Mouse (Mus musculus): Measurements from ENCODE around the gene Adpgk. TPM values are rescaled to one million over a fixed set of nuclear protein-coding genes. Genes with fewer than 3 reads are reported as not detected.
A peak's percentile ranks its signal among the peaks of the same experiment; 100 is the strongest.

The Adpgk gene
- total and polyA plus RNA-seq, 3 experiments: 26.2 to 29.8 TPM; not detected in 1

DNA sequence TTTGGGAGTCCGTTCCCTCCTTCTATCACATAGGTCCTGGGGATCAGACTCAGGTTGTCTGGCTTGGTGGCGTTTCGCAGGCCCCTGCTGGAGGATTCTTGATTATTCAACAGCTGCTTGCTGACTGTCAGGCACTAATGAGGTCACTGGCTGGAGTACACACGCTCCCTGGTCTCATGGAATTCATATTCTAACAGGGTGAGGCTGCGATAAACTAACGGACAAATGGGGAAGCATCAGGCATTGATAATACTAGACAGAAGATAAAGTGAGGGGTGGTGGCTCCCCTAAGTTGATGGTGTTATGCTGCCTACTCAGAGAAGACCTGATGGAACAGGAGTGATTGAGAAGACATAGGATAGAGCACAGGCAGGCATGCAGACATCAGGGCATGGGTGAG, 5.7 kb upstream of the Adpgk start (continued):
- TF ChIP-seq KAT2A (conservative IDR thresholded peaks at IDR 0.05; ENCODE audit: low read depth, low read length) (no peak), GATA1 (IDR thresholded peaks at IDR 0.05; ENCODE audit: low read depth, low read length) (peak; percentile 90), HCFC1 (IDR thresholded peaks at IDR 0.05; ENCODE audit: low read depth, low read length) (peak; percentile 51; the same call in 1 of the 2 replicates)

DNA sequence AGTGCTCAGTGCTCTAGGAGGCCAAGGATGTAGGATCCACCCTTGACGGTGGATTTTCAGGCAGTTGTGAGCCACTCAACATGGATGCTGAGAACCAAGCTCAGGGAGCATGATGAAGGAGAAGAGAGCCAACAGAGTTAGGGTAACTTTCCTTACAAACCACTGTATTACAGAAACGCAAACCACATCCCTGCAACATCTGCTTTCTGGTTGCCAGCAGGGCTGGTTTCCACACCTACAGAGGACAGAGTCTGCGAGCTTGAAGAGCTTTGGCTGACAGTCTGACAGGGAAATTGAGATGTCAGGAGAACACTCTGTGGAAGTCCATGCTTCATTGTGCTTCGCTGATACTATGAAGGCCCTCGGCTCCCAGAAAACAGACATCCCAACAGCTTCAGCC, 3.3 kb upstream of the Adpgk start:
- Histone ChIP-seq H3K9me3 (replicated peaks; ENCODE audit: insufficient read depth, low read length) (no peaks in the 10 kb centered on the region), H3K27me3 (ENCODE audit: control insufficient read depth in 1 of 2, insufficient read depth in 2 of 2, low read length in 2 of 2) (no peaks in the 10 kb centered on the region), H3K79me2 (ENCODE audit: control insufficient read depth, insufficient read depth, low read length, poor library complexity) (peaks cover 12% of the 10 kb centered on the region), H3K36me3 (ENCODE audit: control insufficient read depth in 1 of 2, insufficient read depth in 2 of 2, low read length in 2 of 2) (peaks cover 0 to 47% of the 10 kb centered on the region in 2 experiments; a peak in 2 of 4 replicates), H3K4me3 (ENCODE audit: control insufficient read depth in 1 of 2, insufficient read depth in 1 of 2, low read depth in 2 of 2, low read length in 2 of 2) (no peak overlapping the region), H3K9ac (ENCODE audit: control insufficient read depth, low read depth, low read length, poor library complexity, severe bottlenecking) (no peak overlapping the region), H3K27ac (ENCODE audit: control insufficient read depth, low read depth, low read length) (no peak overlapping the region), H3K4me1 (ENCODE audit: control insufficient read depth in 1 of 2, insufficient read depth in 2 of 2, low read length in 2 of 2) (peaks cover 16 to 39% of the 10 kb centered on the region in 2 experiments)
- DNase-seq (ENCODE audit: low read depth, low spot score): no peak
- TF ChIP-seq MAX (IDR thresholded peaks at IDR 0.05; ENCODE audit: low read length): no peak
- TF ChIP-seq E2F4 (IDR thresholded peaks at IDR 0.05; ENCODE audit: borderline replicate concordance, low read depth, low read length): no peak
- no peak for TF ChIP-seq MAZ (IDR thresholded peaks at IDR 0.05; ENCODE audit: low read depth, low read length)
- no peak for TF ChIP-seq GATA1 (IDR thresholded peaks at IDR 0.05; ENCODE audit: low read depth, low read length)
- no peak for TF ChIP-seq CHD2 (IDR thresholded peaks at IDR 0.05; ENCODE audit: low read length)
- no peak for TF ChIP-seq TCF12 (IDR thresholded peaks at IDR 0.05; ENCODE audit: low read depth, low read length)
- TF ChIP-seq TAL1 (IDR thresholded peaks at IDR 0.05; ENCODE audit: low read length): no peak
- no peak for TF ChIP-seq ZNF384 (IDR thresholded peaks at IDR 0.05; ENCODE audit: low read depth, low read length)
- no peak for TF ChIP-seq MYB (IDR thresholded peaks at IDR 0.05; ENCODE audit: low read depth, low read length)
- no peak for TF ChIP-seq ETS1 (IDR thresholded peaks at IDR 0.05; ENCODE audit: low read depth, low read length)

DNA sequence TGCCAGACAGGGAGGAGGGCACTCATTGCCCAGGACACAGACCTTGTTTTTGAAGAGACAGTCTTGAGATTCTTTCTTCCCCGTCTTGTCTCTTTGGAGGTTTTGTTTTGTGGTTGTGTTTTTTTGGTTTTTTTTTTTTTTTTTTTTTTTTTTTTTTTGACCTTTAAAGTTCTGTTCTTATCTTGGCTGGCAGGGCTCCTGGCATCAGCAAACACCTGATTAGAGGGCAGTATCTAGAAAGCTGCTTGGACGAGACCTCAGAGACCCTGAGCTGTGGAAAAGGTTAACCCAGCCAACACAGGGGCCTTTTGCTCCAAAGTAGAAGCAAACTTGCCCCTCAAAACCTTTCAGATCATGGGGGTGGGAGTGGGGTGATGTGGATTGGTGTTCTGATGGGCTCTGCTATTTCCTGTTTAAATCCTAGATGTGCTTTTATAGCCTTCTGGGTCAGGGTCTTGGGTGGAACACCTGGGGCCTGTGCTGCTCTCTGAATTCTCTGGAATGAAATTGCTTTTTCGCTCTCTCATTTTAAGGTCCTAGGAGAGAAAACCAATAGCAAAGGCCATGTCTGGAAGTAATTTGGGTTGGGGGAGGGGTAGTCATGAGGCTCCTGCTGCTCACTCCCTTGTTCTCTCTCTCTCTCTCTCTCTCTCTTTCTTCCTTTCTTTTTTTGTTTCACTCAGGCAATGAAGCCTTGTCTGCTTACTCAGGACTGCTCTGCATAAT, 2.5 kb upstream of the Adpgk start:
- H3K9me3 ChIP-seq (replicated peaks; ENCODE audit: insufficient read depth, low read length): no peaks in the 10 kb centered on the region
- H3K9ac ChIP-seq (ENCODE audit: control insufficient read depth, low read depth, low read length, poor library complexity, severe bottlenecking): no peak overlapping the region
- H3K79me2 ChIP-seq (ENCODE audit: control insufficient read depth, insufficient read depth, low read length, poor library complexity): peaks cover 12% of the 10 kb centered on the region
- peaks cover 19 to 46% of the 10 kb centered on the region in 2 experiments for H3K4me1 ChIP-seq (ENCODE audit: control insufficient read depth in 1 of 2, insufficient read depth in 2 of 2, low read length in 2 of 2)
- H3K27ac ChIP-seq (ENCODE audit: control insufficient read depth, low read depth, low read length): no peak overlapping the region
- H3K4me3 ChIP-seq (ENCODE audit: control insufficient read depth in 1 of 2, insufficient read depth in 1 of 2, low read depth in 2 of 2, low read length in 2 of 2): no peak overlapping the region
- no peaks in the 10 kb centered on the region for H3K27me3 ChIP-seq (ENCODE audit: control insufficient read depth in 1 of 2, insufficient read depth in 2 of 2, low read length in 2 of 2)
- no peak for DNase-seq (ENCODE audit: low read depth, low spot score)
- TF ChIP-seq ZNF384 (IDR thresholded peaks at IDR 0.05; ENCODE audit: low read depth, low read length): peak; percentile 92; the same call in 1 of the 2 replicates
- TF ChIP-seq TCF12 (IDR thresholded peaks at IDR 0.05; ENCODE audit: low read depth, low read length): peak; percentile 55; the same call in 1 of the 2 replicates
- no peak for TF ChIP-seq MAZ (IDR thresholded peaks at IDR 0.05; ENCODE audit: low read depth, low read length)
- TF ChIP-seq NELFE (IDR thresholded peaks at IDR 0.05; ENCODE audit: low read depth, low read length): no peak
- TF ChIP-seq E2F4 (IDR thresholded peaks at IDR 0.05; ENCODE audit: borderline replicate concordance, low read depth, low read length): no peak
- no peak for TF ChIP-seq MYB (IDR thresholded peaks at IDR 0.05; ENCODE audit: low read depth, low read length)
- TF ChIP-seq POLR2A (IDR thresholded peaks at IDR 0.05; ENCODE audit: control insufficient read depth in 1 of 2, insufficient read depth in 1 of 2, low read depth in 1 of 2, low read length in 2 of 2, poor library complexity in 1 of 2): no peak
- 0 out of 2 replicates have a peak, but pooled peaks have one; percentile 33 for TF ChIP-seq SIN3A (IDR thresholded peaks at IDR 0.05; ENCODE audit: low read length)
- TF ChIP-seq GATA1 (IDR thresholded peaks at IDR 0.05; ENCODE audit: low read depth, low read length): peak; percentile 48; the same call in 1 of the 2 replicates
- peak; percentile 19 to 58; a peak in 3 of 4 replicates for TF ChIP-seq EP300 (IDR thresholded peaks at IDR 0.05; ENCODE audit: low read depth in 1 of 2, low read length in 2 of 2)
- TF ChIP-seq RAD21 (IDR thresholded peaks at IDR 0.05; ENCODE audit: low read depth, low read length): no peak
- TF ChIP-seq ZKSCAN1 (IDR thresholded peaks at IDR 0.05; ENCODE audit: low read depth, low read length): no peak
- TF ChIP-seq ETS1 (IDR thresholded peaks at IDR 0.05; ENCODE audit: low read depth, low read length): peak; percentile 45; the same call in 1 of the 2 replicates
- H3K36me3 ChIP-seq (ENCODE audit: control insufficient read depth in 1 of 2, insufficient read depth in 2 of 2, low read length in 2 of 2): peaks cover 0 to 55% of the 10 kb centered on the region in 2 experiments; a peak in 2 of 4 replicates
